Mouse (Mus musculus) lung, adult 2 months (tissue): ENCODE results near the gene Nr1i2.

ENCODE experiments used
- CTCF ChIP-seq: fragments of 200-500 bp; IDR thresholded peaks from 2 replicates; pipeline ENCODE4 v1.5.1; 2011; ENCODE audit warnings: mild to moderate bottlenecking, low read length, control low read depth; ENCODE audit not compliant: insufficient read depth
- POLR2A ChIP-seq: fragments of 200-500 bp; IDR thresholded peaks from 2 replicates; pipeline ENCODE4 v1.6.1; 2011; ENCODE audit warnings: low read depth, mild to moderate bottlenecking, control low read depth, low read length, borderline replicate concordance; ENCODE audit errors: extremely low read depth

DNA sequence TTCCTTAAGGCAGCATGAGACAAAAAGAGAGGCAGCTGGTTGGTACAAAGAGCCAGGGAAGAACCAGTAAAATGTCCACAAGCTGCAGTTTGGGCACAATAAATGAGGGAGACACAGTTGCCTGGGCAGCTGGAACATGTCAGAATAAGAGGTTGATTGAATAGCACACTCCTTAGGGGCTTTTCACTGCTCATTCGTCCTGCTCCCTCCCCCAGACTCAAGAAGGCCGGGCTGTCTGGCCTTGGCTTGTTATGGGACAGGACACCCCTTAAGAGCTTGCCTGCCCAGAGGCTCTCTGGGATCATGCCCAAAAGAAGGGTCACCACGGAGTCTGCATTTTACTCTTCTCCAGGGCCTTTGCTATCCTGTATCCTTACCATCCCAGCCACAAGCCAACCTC is 11.3 kb downstream of the Nr1i2 start:
- TF ChIP-seq CTCF, result no peak
- no peak for TF ChIP-seq POLR2A
